Mouse (Mus musculus) G1E (cell line): Measurements from ENCODE around the gene Top2a. TPM values are rescaled to one million over a fixed set of nuclear protein-coding genes. Genes with fewer than 3 reads are reported as not detected.

ENCODE experiments used
- ATAC-seq: 2 replicates; pipeline ENCODE4 v1.8.0; 2016; ENCODE audit warnings: mild to moderate bottlenecking; ENCODE audit not compliant: insufficient number of reproducible peaks, poor library complexity, low FRiP score, severe bottlenecking; ENCODE audit errors: extremely low read depth
- DNase-seq: peaks from one replicate; pipeline ENCODE4 v3.0.0; 2012; ENCODE audit warnings: low spot score
- H3K27me3 ChIP-seq: 2 replicates; pipeline ENCODE4 v1.6.1; 2012; ENCODE audit warnings: mild to moderate bottlenecking, low read length, inconsistent platforms; ENCODE audit not compliant: insufficient read depth
- H3K36me3 ChIP-seq: replicated peaks from 2 replicates; pipeline ENCODE3; 2012; ENCODE audit warnings: mild to moderate bottlenecking, inconsistent platforms
- H3K4me1 ChIP-seq: 2 replicates; pipeline ENCODE4 v1.6.1; 2012; ENCODE audit warnings: low read depth, low read length, inconsistent platforms, mixed read lengths; ENCODE audit not compliant: insufficient read depth
- H3K4me3 ChIP-seq: 2 replicates; pipeline ENCODE4 v1.5.1; 2012; ENCODE audit warnings: low read depth, mild to moderate bottlenecking, inconsistent platforms, low read length, moderate library complexity, mixed read lengths
- H3K9me3 ChIP-seq: replicated peaks from 2 replicates; pipeline ENCODE4 v1.6.1; 2012; ENCODE audit warnings: inconsistent platforms
- CTCF ChIP-seq: IDR thresholded peaks from 2 replicates; pipeline ENCODE4 v1.5.1; 2012; ENCODE audit warnings: low read depth, low read length, inconsistent platforms, mixed read lengths
- GATA1 ChIP-seq: IDR thresholded peaks from 2 replicates; pipeline ENCODE4 v1.6.1; 2012; ENCODE audit warnings: borderline replicate concordance, low read length, inconsistent platforms, mixed read lengths
- GATA2 ChIP-seq: IDR thresholded peaks from 2 replicates; pipeline ENCODE4 v1.6.1; 2012; ENCODE audit warnings: low read depth, low read length, inconsistent platforms, borderline replicate concordance
- POLR2AphosphoS5 ChIP-seq: IDR thresholded peaks from 2 replicates; pipeline ENCODE4 v1.6.1; 2012; ENCODE audit warnings: low read depth, low read length, inconsistent platforms; ENCODE audit not compliant: insufficient replicate concordance
- TAL1 ChIP-seq: conservative IDR thresholded peaks from 2 replicates; pipeline ENCODE4 v1.6.1; 2012; ENCODE audit warnings: low read depth, low read length, inconsistent platforms, mixed read lengths
- polyA plus RNA-seq: library from polyadenylated mRNA; stranded (reverse); fragments of >175 nt; gene quantifications from 2 replicates; pipeline ENCODE4 v1.2.3, GENCODE M21; 2012
- total RNA-seq, 2 experiments: library from RNA; stranded (forward) in 1 of 2; stranded (reverse) in 1 of 2; fragments of 200-1000 nt in 1 of 2; fragments of >200 nt in 1 of 2; fragmentation: Nextera tagmentation in 1 of 2; gene quantifications; 2 replicates each; pipeline ENCODE4 v1.2.3; 2014 to 2017

Gene Top2a
- total and polyA plus RNA-seq, 3 experiments, result 89.9 to 752 (median 497) TPM

DNA sequence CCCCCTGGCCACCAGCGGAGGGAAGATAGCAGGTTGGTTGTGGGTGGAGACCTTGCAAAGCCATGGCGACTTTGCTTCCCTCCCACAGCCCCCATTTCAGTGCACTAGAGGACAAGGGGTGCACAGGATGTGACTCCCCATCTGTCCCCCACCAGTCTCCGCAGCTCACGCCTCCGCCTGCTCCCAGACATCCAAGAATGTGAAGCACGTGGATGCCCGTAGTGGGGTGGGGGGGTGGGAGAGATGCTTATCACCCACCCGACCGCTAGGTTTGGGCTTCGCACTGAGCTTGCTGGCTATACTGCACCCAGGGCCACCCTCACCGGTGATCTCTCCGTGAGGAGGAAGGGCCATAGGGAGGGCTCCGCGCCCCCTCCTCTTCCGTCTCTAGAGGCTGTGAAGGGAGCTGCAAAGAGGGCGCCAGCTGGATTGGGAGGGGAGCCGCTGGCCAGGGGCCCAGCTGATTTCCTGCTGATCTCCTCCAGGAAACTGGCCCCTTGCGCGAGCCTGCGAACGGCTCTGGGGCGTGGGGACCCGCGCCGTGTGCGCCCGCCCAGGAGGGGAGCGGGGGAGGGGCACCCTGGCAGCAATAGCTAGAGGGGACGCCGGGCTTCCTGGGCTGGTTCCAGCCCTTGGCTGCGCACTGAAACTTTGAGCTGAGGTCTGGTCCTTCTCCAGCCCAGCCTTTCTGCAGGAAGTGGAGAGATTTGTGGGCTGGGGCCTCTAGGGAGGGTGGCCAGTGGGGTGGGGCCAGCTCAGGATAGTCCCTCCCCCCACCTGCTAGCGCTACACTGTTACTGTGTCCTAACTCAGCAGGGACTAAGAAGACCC is 60.6 kb downstream of the Top2a start:
- Histone ChIP-seq H3K4me3 (peak overlapping the region; percentile 77), H3K9me3 (no peaks in the 10 kb centered on the region), H3K4me1 (peaks cover 96% of the 10 kb centered on the region), H3K27me3 (peaks cover 24% of the 10 kb centered on the region), H3K36me3 (peaks cover 64% of the 10 kb centered on the region)
- DNase-seq (peak; percentile 74), ATAC-seq (peak; percentile 46)
- TF ChIP-seq CTCF (no peak), TAL1 (no peak), GATA2 (no peak), POLR2AphosphoS5 (no peak), GATA1 (no peak)

- H3K4me1 ChIP-seq, result peaks cover 96% of the 10 kb centered on the region
- no peak for ATAC-seq
- no peaks in the 10 kb centered on the region for H3K9me3 ChIP-seq
- DNase-seq, result no peak
- TF ChIP-seq GATA2 (no peak), POLR2AphosphoS5 (no peak), GATA1 (no peak), TAL1 (no peak)
- H3K4me3 ChIP-seq, result peak overlapping the region; percentile 77
- H3K36me3 ChIP-seq, result peaks cover 62% of the 10 kb centered on the region
- H3K27me3 ChIP-seq, result peaks cover 24% of the 10 kb centered on the region
Measured at GRCm38 (mm10) chr11:98962421-98963095, 61.4 kb downstream of the Top2a start.

GRCm38 (mm10) chr11:98961766-98962165 is 62.2 kb downstream of the Top2a start:
- TF ChIP-seq TAL1 (no peak), POLR2AphosphoS5 (no peak), CTCF (no peak), GATA2 (no peak), GATA1 (no peak)
- ATAC-seq (no peak), DNase-seq (no peak)
- no peaks in the 10 kb centered on the region for H3K9me3 ChIP-seq
- H3K36me3 ChIP-seq, result peaks cover 60% of the 10 kb centered on the region
- peaks cover 97% of the 10 kb centered on the region for H3K4me1 ChIP-seq
- peaks cover 24% of the 10 kb centered on the region for H3K27me3 ChIP-seq
- peak overlapping the region; percentile 77 for H3K4me3 ChIP-seq

DNA sequence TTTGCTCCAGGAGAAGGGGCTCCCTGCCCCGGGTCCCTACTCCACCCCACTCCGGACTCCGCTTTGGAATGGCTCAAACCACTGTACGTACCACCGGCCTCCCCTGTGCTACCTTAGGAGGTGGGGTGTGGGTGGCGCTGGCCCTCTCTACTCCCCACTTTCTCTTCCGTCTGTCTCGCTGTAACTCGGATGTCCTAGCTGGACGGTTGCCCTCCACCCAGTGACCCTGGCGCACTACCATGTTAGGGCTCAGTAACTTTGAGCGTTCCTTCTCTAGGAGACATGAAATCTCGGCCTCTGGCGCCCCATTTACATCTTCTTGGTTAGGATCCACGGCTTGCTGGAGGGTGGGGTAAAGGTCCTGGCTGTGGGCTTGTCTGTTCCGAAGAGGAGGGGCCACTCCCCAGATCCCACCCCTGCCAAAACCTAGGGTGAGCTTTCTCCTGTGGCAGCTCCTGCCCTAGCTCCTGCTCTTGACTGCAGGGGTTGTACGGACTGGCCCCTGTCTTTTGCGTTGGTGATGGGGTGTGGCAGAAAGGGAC is 62.9 kb downstream of the Top2a start:
- peak overlapping the region; percentile 77 for H3K4me3 ChIP-seq
- TF ChIP-seq POLR2AphosphoS5 (no peak), TAL1 (no peak), GATA1 (no peak), CTCF (no peak)
- ATAC-seq, result no peak
- H3K36me3 ChIP-seq, result peaks cover 60% of the 10 kb centered on the region
- H3K4me1 ChIP-seq, result peaks cover 97% of the 10 kb centered on the region
- H3K9me3 ChIP-seq, result no peaks in the 10 kb centered on the region
- H3K27me3 ChIP-seq, result peaks cover 24% of the 10 kb centered on the region
- DNase-seq, result no peak

GRCm38 (mm10) chr11:98960313-98960906 is 63.6 kb downstream of the Top2a start:
- Histone ChIP-seq H3K4me1 (peaks cover 96% of the 10 kb centered on the region), H3K4me3 (peak overlapping the region; percentile 77), H3K27me3 (peaks cover 24% of the 10 kb centered on the region), H3K9me3 (no peaks in the 10 kb centered on the region), H3K36me3 (peaks cover 56% of the 10 kb centered on the region)
- TF ChIP-seq TAL1 (no peak), POLR2AphosphoS5 (no peak), GATA1 (no peak), CTCF (no peak), GATA2 (no peak)
- peak; percentile 81 for DNase-seq
- ATAC-seq, result no peak; the same call in 1 of the 2 replicates

- Histone ChIP-seq H3K27me3 (peaks cover 24% of the 10 kb centered on the region), H3K4me3 (peak overlapping the region; percentile 77), H3K36me3 (peaks cover 50% of the 10 kb centered on the region), H3K9me3 (no peaks in the 10 kb centered on the region), H3K4me1 (peaks cover 96% of the 10 kb centered on the region)
- peak; percentile 60 for ATAC-seq
- TF ChIP-seq GATA2 (no peak), GATA1 (no peak), POLR2AphosphoS5 (no peak), TAL1 (no peak), CTCF (no peak)
- peak; percentile 84 for DNase-seq
Measured at GRCm38 (mm10) chr11:98959437-98960312, 64.3 kb downstream of the Top2a start.
